Mouse (Mus musculus) ZHBTc4 (cell line): ENCODE measurements at regions not wholly inside any gene's neighbourhood (a gene's known extent, or its start where the extent isn't known, plus 50 kb on each side); places are given as distances from the start of the nearest gene placed in this dataset.

Experiments
- DNase-seq: peaks from one replicate; pipeline ENCODE4 v3.0.0-alpha.2; 2011; ENCODE audit warnings: low read depth, low spot score

- DNase-seq: no peak
These were observed 492.5 kb upstream of the Nr5a2 start for GRCm38 (mm10) chr1:137452749-137453148.

GRCm38 (mm10) chr1:137446497-137446896, 486.2 kb upstream of the Nr5a2 start:
- no peak for DNase-seq

- no peak for DNase-seq
These were observed 467.9 kb upstream of the Nr5a2 start for GRCm38 (mm10) chr1:137428110-137428509.

- DNase-seq: peak; percentile 89
These were observed 458.1 kb upstream of the Nr5a2 start for GRCm38 (mm10) chr1:137418388-137418787.

- DNase-seq: no peak
These were observed 436.5 kb upstream of the Nr5a2 start for GRCm38 (mm10) chr1:137396736-137397135.

- peak; percentile 70 for DNase-seq
These were observed 427.3 kb upstream of the Nr5a2 start for GRCm38 (mm10) chr1:137387509-137387908.

- DNase-seq: peak; percentile 88
These were observed 418.1 kb upstream of the Nr5a2 start for GRCm38 (mm10) chr1:137378072-137378985.

GRCm38 (mm10) chr1:137376685-137377084, 416.4 kb upstream of the Nr5a2 start:
- no peak for DNase-seq

- DNase-seq: no peak
These were observed 414.4 kb upstream of the Nr5a2 start for GRCm38 (mm10) chr1:137374641-137375040.

- DNase-seq: no peak
These were observed 413.5 kb upstream of the Nr5a2 start for GRCm38 (mm10) chr1:137373509-137374420.

GRCm38 (mm10) chr1:137372236-137372635, 412.0 kb upstream of the Nr5a2 start:
- DNase-seq: no peak

- no peak for DNase-seq
These were observed 404.1 kb upstream of the Nr5a2 start for GRCm38 (mm10) chr1:137364396-137364795.

GRCm38 (mm10) chr1:137363969-137364368, 403.7 kb upstream of the Nr5a2 start:
- DNase-seq: no peak

GRCm38 (mm10) chr1:137363561-137363960, 403.3 kb upstream of the Nr5a2 start:
- no peak for DNase-seq

GRCm38 (mm10) chr1:137360688-137361570, 400.7 kb upstream of the Nr5a2 start:
- DNase-seq: no peak

- no peak for DNase-seq
These were observed 395.8 kb upstream of the Nr5a2 start for GRCm38 (mm10) chr1:137355941-137356512.

GRCm38 (mm10) chr1:137352390-137353027, 392.3 kb upstream of the Nr5a2 start:
- DNase-seq: no peak

- DNase-seq: peak; percentile 30
These were observed 373.9 kb upstream of the Nr5a2 start for GRCm38 (mm10) chr1:137334137-137334536.

GRCm38 (mm10) chr1:137332108-137332769, 372.0 kb upstream of the Nr5a2 start:
- no peak for DNase-seq

- DNase-seq: no peak
These were observed 371.5 kb upstream of the Nr5a2 start for GRCm38 (mm10) chr1:137331746-137332107.
